Mouse (Mus musculus): ENCODE measurements at regions not wholly inside any gene's neighbourhood (a gene's known extent, or its start where the extent isn't known, plus 50 kb on each side); places are given as distances from the start of the nearest gene placed in this dataset.
"Not testable (repeated sequence)": the region's sequence is repeated elsewhere in the genome, so short reads cannot be mapped to it uniquely, and the experiment has no call there.

DNA sequence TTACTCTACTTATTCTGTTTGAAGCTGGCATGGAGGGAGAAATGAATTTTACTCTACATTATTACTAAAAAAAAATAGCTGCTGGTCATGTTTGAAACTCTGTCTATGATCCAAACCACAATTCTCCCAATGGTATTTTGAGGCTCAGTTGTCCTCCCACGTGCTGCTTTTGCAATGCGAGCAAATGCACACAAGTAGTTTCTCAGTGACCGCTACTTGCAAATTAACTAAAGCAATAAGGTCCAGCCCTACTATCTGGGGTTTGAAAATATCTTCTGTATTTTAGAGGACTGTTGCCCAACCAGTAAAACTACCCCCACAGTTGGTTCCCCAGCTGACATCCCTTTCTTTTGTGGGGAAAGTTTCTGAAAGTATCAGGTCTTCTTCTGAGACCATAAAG lies 276.0 kb downstream of the Cetn3 start:
- no peak for DNase-seq (ENCODE audit: low spot score)

DNA sequence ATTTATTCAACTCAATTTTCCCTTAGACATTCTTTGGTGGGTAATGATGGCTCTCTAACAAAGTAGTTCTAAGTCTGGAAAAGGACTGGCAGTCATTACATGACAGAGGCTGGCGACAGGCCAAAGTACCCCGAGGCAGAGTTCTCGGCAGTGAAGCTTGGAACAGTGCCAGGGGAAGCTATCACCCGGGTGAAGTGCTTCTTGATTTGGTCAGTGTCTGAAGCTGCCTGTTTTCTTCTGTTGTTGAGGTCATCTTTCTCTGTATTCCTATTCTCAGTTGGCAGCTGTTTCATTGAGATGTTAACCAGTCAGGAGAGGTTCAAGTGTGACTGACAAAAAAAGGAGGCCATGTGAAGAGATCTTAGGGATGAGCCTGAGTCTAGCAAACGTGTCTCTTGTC lies 276.6 kb downstream of the Cetn3 start:
- no peak for DNase-seq (ENCODE audit: low spot score)

DNA sequence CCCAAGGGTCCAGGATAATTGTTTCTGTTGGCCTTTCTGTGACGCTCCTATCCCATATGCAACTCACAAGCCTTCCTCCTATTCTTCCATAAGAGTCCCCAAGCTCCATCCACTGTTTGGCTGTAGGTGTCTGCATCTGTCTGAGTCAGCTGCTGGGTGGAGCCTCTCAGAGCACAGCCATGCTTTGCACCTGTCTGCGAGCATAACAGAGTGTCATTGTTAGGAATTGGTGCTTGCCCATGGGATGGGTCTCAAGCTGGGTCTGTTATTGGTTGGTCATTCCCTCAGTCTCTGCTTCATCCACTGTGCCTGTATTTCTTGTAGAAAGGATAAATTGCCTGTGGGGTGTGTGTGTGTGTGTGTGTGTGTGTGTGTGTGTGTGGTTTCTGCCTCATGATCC lies 281.0 kb downstream of the Cetn3 start:
- not testable (repeated sequence) for DNase-seq (ENCODE audit: low spot score)

DNA sequence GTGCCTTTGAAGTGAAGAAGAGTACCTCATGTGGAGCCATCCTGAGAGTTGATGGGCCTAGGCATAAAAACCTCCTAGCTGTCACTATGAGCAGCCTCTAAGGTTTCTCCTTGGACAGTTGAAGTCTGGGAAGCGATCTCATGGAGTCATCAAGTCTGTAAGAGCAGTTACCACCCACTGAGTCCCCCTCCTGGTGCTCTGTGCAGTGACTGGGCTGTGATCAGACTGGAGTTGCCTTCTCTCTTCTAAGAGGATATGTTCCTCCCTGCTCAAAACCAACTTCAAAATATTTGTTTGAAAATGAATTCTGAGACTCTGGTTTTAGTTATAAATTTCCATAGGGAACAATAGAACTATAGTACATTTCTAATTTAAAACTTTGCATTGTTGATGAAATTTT lies 283.3 kb downstream of the Cetn3 start:
- no peak for DNase-seq (ENCODE audit: low spot score)

DNA sequence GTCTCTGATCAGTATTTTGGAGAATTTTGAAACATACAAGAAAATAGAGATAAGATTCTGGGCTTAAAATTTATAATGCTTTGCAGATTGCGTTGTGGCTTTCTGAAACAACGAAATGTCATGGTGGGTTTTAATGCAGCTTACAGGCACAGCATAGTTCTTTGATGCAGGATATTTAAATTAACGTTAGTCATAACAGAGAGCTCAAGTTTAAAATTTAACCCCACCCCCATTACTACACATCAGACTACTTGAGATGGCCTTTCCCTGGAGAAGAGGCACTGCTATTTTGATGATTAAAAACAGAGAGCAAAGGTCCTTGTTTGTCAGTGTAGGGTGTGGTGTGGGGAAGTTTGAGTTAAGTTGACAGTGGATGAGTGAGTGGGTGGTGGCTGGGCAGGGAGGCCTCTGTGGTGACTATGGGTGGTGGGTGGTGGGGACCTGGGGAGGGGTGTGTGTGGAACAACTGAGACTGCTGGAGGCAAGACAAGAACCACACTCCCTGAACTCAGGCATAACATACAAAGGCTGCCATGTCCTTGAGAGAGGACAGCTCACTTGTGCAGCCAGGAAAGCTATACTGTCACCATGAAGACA lies 283.9 kb downstream of the Cetn3 start:
- DNase-seq (ENCODE audit: low spot score): no peak

DNA sequence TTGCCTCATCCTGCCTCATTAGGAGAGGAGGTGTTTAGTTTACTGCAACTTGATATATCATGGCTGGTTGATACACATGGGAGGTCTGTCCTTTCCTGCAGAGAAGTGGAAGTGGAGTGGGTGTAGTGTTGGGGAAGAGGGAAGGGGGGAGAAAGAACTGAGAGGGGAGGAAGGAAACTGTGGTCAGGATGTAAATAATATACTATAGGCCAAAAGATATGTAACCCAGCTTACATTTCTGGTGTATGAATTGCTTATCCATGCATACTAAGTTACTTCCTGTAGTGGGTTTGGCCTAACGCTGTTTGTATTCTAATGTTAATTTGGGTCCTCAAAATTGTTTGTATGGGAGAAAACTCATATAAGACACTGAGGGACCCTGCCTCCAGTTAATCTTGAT lies 289.6 kb downstream of the Cetn3 start:
- DNase-seq (ENCODE audit: low spot score): no peak

DNA sequence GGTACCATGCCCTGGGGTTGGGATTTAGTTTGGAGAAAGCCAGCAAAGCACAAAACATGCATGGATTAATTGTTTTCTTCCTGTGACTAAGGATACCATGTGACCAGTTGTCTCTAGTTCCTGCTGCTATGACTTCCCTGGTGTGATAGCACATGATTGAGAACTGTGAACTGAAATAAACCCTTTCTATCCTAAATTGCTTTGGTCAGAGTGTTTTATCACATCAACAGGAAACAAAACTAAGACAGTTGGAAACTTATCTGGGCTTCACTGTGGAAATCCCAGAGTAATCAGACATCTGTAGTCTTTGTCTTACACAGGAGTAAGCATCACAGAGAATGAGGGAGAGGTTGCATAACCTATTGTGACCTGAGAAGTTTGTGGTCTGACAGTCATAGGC lies 290.5 kb downstream of the Cetn3 start:
- no peak for DNase-seq (ENCODE audit: low spot score)

DNA sequence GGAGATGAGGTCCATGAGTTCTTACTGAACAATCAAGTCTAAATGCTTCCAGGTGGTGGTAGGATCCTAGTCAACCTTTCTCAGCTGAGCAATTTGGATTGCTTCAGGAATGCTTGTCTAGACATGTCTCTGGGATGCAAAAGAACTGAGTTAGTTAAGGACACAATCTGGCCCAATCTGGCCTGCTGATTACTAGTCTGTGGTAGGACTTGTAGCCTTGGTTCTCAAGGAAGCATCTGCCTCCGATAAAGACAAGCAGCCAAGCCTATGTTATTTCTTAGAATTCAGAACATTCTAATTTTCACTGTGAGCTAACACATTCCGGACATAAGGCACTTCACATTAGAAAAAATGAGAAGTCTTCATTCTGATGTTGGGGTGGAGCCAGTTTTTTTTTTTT lies 298.5 kb downstream of the Cetn3 start:
- no peak for DNase-seq (ENCODE audit: low spot score)

DNA sequence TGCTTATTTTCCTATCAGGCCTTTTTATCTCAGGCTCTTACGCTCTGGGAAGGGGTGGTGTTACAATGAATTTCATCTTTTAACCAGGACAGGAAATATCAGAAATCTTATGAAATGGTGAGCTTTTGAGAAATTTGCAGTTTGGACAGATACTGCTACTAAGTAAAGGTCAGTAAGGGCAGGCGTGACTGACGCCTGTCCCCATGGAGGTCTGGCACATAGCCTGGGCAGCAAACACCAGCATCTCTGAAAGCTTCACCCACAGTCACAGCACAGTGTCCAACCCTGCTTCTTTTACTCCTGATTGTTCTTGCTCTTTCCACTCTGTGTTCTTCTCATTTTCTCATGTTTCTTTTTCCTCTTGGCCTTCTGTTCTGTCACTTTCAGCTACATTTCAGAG lies 304.8 kb downstream of the Cetn3 start:
- DNase-seq (ENCODE audit: low spot score): no peak

DNA sequence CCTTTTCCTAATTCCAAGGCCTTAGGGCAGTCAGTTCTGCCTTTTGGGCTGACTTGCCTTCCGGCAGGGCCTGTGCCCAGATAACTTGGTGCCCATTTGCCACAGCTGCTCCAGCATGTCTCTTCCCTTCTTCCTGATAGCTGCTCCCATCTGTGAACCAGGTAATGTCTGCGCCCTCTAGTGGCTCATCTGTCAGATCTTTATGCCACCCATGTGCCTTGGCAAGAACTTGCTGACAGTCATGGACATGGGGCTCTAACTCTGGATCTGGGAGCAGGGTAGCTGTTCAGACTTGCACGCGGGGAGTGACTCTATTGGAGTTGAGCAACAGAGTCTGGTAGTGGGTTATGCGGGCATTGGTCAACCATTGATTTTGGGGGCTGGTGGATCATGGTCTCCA lies 309.3 kb downstream of the Cetn3 start:
- no peak for DNase-seq (ENCODE audit: low spot score)

DNA sequence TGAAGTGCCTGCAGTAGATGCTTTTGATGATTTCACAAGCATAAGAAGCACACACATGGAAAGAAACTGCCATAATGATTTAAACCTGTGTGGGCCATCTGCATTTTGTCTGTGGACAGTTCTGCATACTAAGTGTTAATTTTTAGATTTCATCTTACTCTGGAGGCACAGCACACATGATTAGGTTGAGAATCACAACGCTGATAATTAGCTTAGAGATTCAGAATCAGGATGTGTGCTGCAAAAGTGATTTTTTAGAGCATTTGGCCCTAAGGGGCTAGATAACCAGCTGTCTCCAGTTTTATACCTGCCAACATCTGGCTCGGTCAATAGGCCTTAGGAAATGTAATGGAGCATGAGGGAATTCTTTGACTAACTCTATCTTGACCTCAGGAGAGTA lies 323.2 kb downstream of the Cetn3 start:
- DNase-seq (ENCODE audit: low spot score): no peak

DNA sequence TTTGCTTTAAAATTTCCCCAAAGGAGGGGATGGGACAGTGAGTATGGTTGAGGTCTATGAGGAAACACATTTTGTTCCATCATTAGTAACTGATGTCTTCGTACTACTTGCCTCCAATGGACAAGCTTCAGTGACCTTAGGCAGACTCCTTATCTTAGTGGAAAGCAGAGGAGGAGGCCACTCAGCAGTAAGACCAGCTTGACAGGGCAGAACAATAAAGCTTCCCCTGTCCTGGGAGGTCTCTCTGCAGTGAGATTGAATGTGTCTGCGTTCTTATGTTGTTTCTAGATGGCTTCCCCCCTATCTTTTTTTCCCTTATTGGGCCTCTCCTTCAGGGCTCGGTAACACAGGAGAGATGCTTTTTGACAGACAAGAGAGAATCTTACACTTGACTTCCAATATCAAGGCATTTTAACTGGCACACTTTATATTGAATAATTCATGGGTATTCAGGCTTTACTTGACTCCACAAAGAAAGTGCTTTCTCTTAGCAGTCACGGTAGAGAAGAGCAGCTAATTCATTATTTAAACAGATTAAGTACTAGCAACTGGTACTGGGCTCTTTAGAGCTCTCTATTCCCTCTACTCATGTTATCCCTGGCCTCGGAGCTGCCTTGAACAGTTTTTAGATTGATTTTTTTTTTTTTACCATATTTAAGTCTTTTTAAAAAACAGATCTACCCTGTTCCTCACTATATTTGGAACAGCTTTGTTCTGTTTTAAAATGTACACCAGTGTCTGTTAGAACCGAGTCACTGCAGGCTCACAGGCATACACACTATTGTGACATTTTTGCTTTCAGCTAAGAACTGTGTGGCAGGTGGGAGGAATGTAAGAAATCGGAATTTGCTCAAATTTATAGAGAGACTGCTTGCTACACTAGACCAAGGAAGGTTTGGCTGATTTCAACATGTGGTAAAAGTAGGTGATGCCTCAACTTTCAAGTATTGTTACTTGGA lies 347.2 kb downstream of the Cetn3 start:
- DNase-seq (ENCODE audit: low spot score): no peak
